Mouse (Mus musculus): ENCODE data around the gene Csrnp3.

Csrnp3 gene

GRCm38 (mm10) chr2:66018711-66019110, 173.1 kb downstream of the Csrnp3 start:
- DNase-seq (ENCODE audit: low read depth, low spot score), result no peak

DNA sequence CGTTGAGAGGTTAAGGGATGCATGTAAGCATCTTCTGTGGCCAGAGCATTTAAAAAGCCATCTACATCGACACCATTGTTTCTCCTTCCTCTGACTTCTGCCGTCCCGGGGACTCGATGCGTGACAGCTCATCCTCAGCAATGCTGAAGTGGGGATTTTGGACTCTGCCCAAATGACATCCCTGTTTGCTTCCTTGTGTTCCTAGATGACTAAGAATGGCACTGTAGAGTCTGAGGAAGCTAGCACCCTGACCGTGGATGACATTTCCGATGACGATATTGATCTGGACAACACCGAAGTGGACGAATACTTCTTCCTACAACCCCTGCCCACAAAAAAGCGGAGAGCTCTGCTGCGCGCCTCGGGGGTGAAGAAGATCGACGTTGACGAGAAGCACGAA, 173.7 kb downstream of the Csrnp3 start:
- peak; percentile 59 for DNase-seq (ENCODE audit: low read depth, low spot score)

DNA sequence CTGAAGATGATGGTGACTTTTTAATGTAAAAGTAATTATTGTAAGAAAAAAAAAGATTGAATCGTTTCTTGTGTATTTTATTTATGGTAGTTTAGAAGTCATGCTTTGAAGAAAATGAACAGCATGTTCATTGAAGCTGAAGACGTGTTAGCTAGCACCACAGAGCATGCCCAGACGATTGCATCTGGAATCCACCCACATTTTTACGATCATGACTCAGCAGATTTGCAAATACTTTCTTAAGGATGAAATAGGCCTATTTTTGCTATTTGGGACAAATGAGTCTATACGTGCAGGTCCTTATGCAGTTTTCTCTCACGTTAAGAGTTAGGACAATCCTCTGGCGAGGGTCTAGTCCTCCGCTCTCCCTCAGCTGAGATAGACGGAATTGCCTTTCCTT, 177.9 kb downstream of the Csrnp3 start:
- DNase-seq (ENCODE audit: low read depth, low spot score), result peak; percentile 82

DNA sequence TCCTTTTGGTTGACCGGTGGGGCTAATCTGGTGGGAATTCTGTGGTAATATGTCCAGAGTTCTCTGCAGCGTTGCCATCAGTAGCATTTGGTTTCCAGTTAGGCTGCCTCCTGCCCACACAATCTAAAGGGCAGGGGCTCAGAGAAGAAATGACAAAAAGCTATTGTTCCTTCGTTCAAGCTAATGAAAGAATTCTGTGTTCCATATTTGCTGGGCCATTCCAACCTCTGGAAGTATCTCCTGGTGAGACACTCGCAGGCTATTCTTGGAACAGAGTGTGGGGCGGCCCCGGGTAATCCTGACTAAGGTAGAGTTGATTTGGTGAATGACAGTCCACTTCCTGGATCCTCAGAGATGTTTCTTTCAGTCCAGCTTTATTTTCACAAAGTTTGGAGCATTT, 179.3 kb downstream of the Csrnp3 start:
- peak; percentile 52 for DNase-seq (ENCODE audit: low read depth, low spot score)

DNA sequence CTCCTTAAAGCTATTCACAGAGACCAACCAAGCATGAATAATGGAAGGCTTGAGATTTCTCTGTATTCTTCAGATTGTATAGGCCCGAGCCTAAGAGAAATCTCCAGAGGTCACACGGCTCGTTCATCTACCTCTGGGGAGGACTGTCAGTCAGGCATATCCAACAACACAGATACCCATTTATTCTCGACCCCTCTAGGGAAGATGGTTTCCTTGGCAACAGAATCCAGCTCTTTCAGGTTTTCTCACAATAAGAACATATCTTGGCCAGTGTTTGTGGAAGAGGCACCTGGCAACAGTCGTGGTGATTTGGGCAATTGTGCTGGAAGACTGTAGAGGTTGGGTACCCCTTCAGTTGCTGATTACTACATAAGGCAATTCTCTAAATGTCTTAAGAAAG, 183.2 kb downstream of the Csrnp3 start:
- no peak for DNase-seq (ENCODE audit: low read depth, low spot score)

DNA sequence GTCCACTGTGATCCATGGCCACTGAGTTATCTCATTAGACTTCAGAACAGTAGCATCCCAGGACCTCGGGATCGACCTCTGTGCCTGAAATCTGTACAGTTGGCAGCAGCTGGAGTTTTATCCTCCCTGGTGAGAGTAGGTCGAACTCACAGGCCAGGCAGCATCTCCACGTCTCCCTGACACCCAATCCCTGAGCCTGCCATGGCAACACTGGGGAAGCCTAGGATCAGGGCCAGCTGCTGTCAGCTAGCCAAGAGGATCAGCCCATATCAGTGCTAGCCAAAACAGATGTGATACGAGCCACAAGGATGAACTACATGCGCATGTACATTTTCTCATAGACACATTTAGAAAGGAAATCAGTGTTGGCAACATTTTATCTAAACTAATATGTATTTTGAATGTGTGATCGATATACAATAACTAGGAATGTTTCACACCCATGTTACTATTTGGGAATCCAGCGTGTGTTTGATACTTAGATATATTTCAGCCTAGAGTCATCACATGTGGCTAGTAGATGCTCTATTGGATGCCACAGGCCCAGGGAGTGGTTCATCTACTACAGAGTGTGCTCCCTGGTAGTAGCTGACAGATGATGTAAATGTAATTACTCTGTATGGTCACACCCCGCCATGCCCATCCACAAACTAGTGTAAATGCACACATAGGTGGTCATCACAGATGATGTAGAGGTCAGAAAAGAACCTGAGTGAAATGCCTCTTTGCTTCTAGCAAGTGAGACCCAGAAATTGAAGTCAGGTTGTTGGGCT, 189.5 kb downstream of the Csrnp3 start:
- peak; percentile 60 for DNase-seq (ENCODE audit: low read depth, low spot score)

GRCm38 (mm10) chr2:66040611-66041010, 195.0 kb downstream of the Csrnp3 start:
- DNase-seq (ENCODE audit: low read depth, low spot score), result no peak

- no peak for DNase-seq (ENCODE audit: low read depth, low spot score)
Measured at GRCm38 (mm10) chr2:66041203-66041916, 195.8 kb downstream of the Csrnp3 start.

GRCm38 (mm10) chr2:66041917-66042419, 196.4 kb downstream of the Csrnp3 start:
- DNase-seq (ENCODE audit: low read depth, low spot score), result peak; percentile 95

GRCm38 (mm10) chr2:66043441-66044404, 198.2 kb downstream of the Csrnp3 start:
- DNase-seq (ENCODE audit: low read depth, low spot score), result no peak

GRCm38 (mm10) chr2:66044405-66045089, 199.0 kb downstream of the Csrnp3 start:
- no peak for DNase-seq (ENCODE audit: low read depth, low spot score)

DNA sequence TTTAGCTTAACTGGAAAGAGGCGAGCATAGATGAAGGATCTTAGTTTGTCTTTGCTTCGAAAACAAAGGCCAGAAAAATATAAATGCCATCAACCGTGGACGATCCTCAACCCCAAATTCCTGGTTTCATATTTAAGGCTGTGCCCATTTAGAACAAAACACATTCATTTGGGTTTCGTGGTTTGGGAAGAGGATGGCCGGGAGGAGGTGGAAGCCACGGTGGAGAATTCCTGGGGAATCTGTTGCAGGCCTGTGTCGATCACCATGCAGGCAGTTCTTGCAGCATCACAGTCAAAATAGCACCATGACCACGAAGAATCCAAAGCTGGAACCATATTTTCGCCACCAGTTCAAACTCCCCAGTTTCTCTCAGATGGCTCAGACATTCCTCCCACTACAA, 217.7 kb downstream of the Csrnp3 start:
- DNase-seq (ENCODE audit: low read depth, low spot score), result no peak

DNA sequence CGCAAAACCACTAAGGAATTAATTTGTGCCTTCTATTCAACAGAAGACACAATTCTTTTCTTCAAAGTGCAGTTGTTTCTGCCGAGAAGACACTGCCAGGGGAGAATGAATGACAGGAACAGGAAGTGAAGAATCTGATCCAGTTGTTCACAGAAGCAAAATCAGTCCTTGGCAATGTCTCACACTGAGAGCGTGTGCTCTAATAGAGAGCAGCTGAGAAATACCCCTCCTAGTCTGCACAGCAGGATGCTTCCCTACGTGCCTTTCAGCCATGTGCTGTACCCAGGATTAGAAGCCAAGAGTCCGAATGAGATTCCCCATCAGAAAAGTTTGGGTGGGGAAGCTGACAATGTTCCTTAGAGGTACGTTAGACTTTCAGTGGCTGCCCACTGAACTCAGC, 223.9 kb downstream of the Csrnp3 start:
- DNase-seq (ENCODE audit: low read depth, low spot score), result peak; percentile 6

DNA sequence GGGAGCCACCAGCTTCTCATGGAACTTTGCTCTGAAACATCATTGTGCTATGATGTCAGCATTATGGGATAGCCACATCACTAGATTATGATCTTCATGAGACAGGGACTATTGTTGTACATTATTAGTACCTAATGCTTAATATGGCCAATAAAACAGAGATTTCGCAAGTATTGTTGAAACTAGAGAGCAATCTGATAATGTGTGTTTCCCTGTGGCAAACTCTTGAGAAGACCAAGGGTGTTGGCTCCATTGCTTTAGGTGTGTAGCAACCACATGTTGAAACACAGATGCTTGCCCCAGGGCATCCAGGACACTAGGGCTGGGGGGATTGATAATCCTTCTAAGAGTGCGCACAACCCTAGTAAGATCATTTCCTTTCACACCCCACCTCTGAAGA, 235.2 kb downstream of the Csrnp3 start:
- DNase-seq (ENCODE audit: low read depth, low spot score), result no peak

Measured in brain, adult 2 months (tissue).